Mouse (Mus musculus) heart, adult 2 months (tissue): ENCODE results near the gene Emid1.

ENCODE experiments used
- CTCF ChIP-seq: fragments of 200-600 bp; IDR thresholded peaks from 2 replicates; pipeline ENCODE4 v1.8.1; 2022; ENCODE audit warnings: antibody characterized with exemption, mild to moderate bottlenecking, moderate library complexity
- EP300 ChIP-seq: fragments of 200-500 bp; IDR thresholded peaks from 2 replicates; pipeline ENCODE4 v1.6.1; 2011; ENCODE audit warnings: low read depth, low read length, control low read depth; ENCODE audit not compliant: insufficient read depth
- POLR2A ChIP-seq: fragments of 200-500 bp; IDR thresholded peaks from 2 replicates; pipeline ENCODE4 v1.6.1; 2011; ENCODE audit warnings: mild to moderate bottlenecking, low read depth, low read length, control low read depth; ENCODE audit not compliant: insufficient read depth

DNA sequence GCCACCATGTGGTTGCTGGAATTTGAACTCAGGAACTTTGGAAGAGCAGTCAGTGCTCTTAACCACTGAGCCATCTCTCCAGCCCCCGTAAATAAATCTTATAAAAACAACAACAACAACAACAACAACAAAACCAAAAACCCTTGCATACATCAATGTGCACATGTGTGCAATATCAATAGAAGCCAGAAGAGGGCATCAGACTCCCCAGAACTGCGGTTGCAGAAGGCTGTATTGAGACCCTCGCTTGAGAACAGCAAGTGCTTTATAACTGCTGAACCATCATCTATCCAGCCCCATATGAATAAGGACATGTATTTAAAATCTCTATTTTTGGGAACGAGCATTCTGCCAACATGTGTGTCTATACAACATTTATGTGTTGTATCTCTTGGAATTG is 77.2 kb downstream of the Emid1 start:
- TF ChIP-seq CTCF, result peak; percentile 78
- no peak for TF ChIP-seq EP300
- TF ChIP-seq POLR2A, result no peak
